Mouse (Mus musculus) midbrain, embryonic 16.5 days (tissue): ENCODE data around the gene Slc25a12. TPM values are rescaled to one million over a fixed set of nuclear protein-coding genes. Genes with fewer than 3 reads are reported as not detected.

Experiments used
- ATAC-seq: fragments of 200-750 bp; cut with Nextera tagmentation; 2 replicates; pipeline ENCODE4 v1.8.0; 2017; ENCODE audit warnings: moderate TSS enrichment
- H3K27ac ChIP-seq: fragments of 300-500 bp; sonication (generic); 2 replicates; pipeline ENCODE4 v1.5.1; 2014; ENCODE audit warnings: mild to moderate bottlenecking, low read length, mixed read lengths
- H3K27me3 ChIP-seq: fragments of 300-500 bp; sonication (generic); 2 replicates; pipeline ENCODE4 v1.6.1; 2014; ENCODE audit warnings: low read depth, low read length, mixed read lengths; ENCODE audit not compliant: control insufficient read depth, insufficient read depth
- H3K36me3 ChIP-seq: fragments of 300-500 bp; sonication (generic); 2 replicates; pipeline ENCODE4 v1.6.1; 2014; ENCODE audit warnings: mild to moderate bottlenecking, low read length, moderate library complexity, mixed read lengths; ENCODE audit not compliant: control insufficient read depth, insufficient read depth
- H3K4me1 ChIP-seq: fragments of 300-500 bp; sonication (generic); 2 replicates; pipeline ENCODE4 v1.6.1; 2014; ENCODE audit warnings: mild to moderate bottlenecking, low read length, mixed read lengths; ENCODE audit not compliant: control insufficient read depth, insufficient read depth
- H3K4me2 ChIP-seq: fragments of 300-500 bp; sonication (generic); 2 replicates; pipeline ENCODE4 v1.6.1; 2014; ENCODE audit warnings: mild to moderate bottlenecking, low read length, mixed read lengths
- H3K4me3 ChIP-seq: fragments of 300-500 bp; sonication (generic); 2 replicates; pipeline ENCODE4 v1.5.1; 2014; ENCODE audit warnings: low read depth, mild to moderate bottlenecking, low read length, moderate library complexity, mixed read lengths
- H3K9ac ChIP-seq: fragments of 300-500 bp; sonication (generic); 2 replicates; pipeline ENCODE4 v1.6.1; 2014; ENCODE audit warnings: low read depth, low read length, mixed read lengths
- H3K9me3 ChIP-seq: fragments of 300-500 bp; sonication (generic); replicated peaks from 2 replicates; pipeline ENCODE4 v1.6.1; 2014; ENCODE audit warnings: mild to moderate bottlenecking, low read length, mixed read lengths; ENCODE audit not compliant: control insufficient read depth, poor library complexity, severe bottlenecking
- WGBS: fragments of 180-500 bp; shearing (Covaris S2); extraction: QIAGEN DNeasy Blood & Tissue Kit; methylation state at CpG from one replicate; pipeline ENCODE4 v1.1.7; 2014; 5-methylcytosine and 5-hydroxymethylcytosine counted together
- polyA plus RNA-seq: library from polyadenylated mRNA; unstranded; fragments of >200 nt; fragmentation: Nextera tagmentation; extraction: Ambion mirVana; gene quantifications from 2 replicates; pipeline ENCODE4 v1.2.1, GENCODE M21; 2015

Slc25a12 gene
- polyA plus RNA-seq, 1 experiment from 2014 or later: 114 TPM

- no peak overlapping the region for H3K27ac ChIP-seq
- no peaks in the 10 kb centered on the region for H3K27me3 ChIP-seq
- H3K4me2 ChIP-seq: no peak overlapping the region
- 63% methylated on average over 10 of the region's 10 CpGs for WGBS
- no peak for ATAC-seq
- H3K36me3 ChIP-seq: 0 out of 2 replicates have a peak, but pooled peaks cover 3% of the 10 kb centered on the region
- no peak overlapping the region for H3K9ac ChIP-seq
- H3K4me1 ChIP-seq: 0 out of 2 replicates have a peak, but pooled peaks cover 4% of the 10 kb centered on the region
- H3K4me3 ChIP-seq: no peak overlapping the region
- no peaks in the 10 kb centered on the region for H3K9me3 ChIP-seq
These were observed 14.1 kb downstream of the Slc25a12 start for GRCm38 (mm10) chr2:71353306-71354054.

- H3K36me3 ChIP-seq: no peaks in the 10 kb centered on the region
- H3K27ac ChIP-seq: no peak overlapping the region
- H3K4me3 ChIP-seq: no peak overlapping the region
- H3K27me3 ChIP-seq: no peaks in the 10 kb centered on the region
- no peak for ATAC-seq
- H3K9ac ChIP-seq: no peak overlapping the region
- H3K4me2 ChIP-seq: no peak overlapping the region
- H3K9me3 ChIP-seq: no peaks in the 10 kb centered on the region
- 91% methylated on average over 3 of the region's 3 CpGs for WGBS
- H3K4me1 ChIP-seq: 0 out of 2 replicates have a peak, but pooled peaks cover 4% of the 10 kb centered on the region
These were observed 15.9 kb downstream of the Slc25a12 start for GRCm38 (mm10) chr2:71351727-71351987.

GRCm38 (mm10) chr2:71350904-71351726, 16.4 kb downstream of the Slc25a12 start:
- H3K9me3 ChIP-seq: no peaks in the 10 kb centered on the region
- 0 out of 2 replicates have a peak, but pooled peaks cover 4% of the 10 kb centered on the region for H3K4me1 ChIP-seq
- H3K27me3 ChIP-seq: no peaks in the 10 kb centered on the region
- no peak overlapping the region for H3K27ac ChIP-seq
- WGBS: 90% methylated on average over 11 of the region's 11 CpGs
- ATAC-seq: no peak
- no peak overlapping the region for H3K4me3 ChIP-seq
- no peak overlapping the region for H3K4me2 ChIP-seq
- no peak overlapping the region for H3K9ac ChIP-seq
- H3K36me3 ChIP-seq: no peaks in the 10 kb centered on the region

GRCm38 (mm10) chr2:71350181-71350580, 17.4 kb downstream of the Slc25a12 start:
- WGBS: 86% methylated on average over 7 of the region's 7 CpGs
- Histone ChIP-seq H3K27me3 (no peaks in the 10 kb centered on the region), H3K9me3 (no peaks in the 10 kb centered on the region), H3K4me1 (no peaks in the 10 kb centered on the region), H3K27ac (no peak overlapping the region), H3K9ac (no peak overlapping the region), H3K4me3 (no peak overlapping the region), H3K36me3 (no peaks in the 10 kb centered on the region), H3K4me2 (no peak overlapping the region)
- no peak for ATAC-seq

GRCm38 (mm10) chr2:71349511-71349910, 18.0 kb downstream of the Slc25a12 start:
- Histone ChIP-seq H3K4me3 (no peak overlapping the region), H3K9ac (no peak overlapping the region), H3K9me3 (no peaks in the 10 kb centered on the region), H3K27ac (no peak overlapping the region), H3K4me1 (no peaks in the 10 kb centered on the region), H3K4me2 (no peak overlapping the region), H3K36me3 (no peaks in the 10 kb centered on the region), H3K27me3 (no peaks in the 10 kb centered on the region)
- ATAC-seq: no peak
- 88% methylated on average over 2 of the region's 2 CpGs for WGBS

GRCm38 (mm10) chr2:71347732-71348490, 19.6 kb downstream of the Slc25a12 start:
- H3K27me3 ChIP-seq: no peaks in the 10 kb centered on the region
- H3K36me3 ChIP-seq: peaks cover 8% of the 10 kb centered on the region
- H3K4me3 ChIP-seq: no peak overlapping the region
- H3K27ac ChIP-seq: no peak overlapping the region
- no peaks in the 10 kb centered on the region for H3K4me1 ChIP-seq
- ATAC-seq: no peak
- H3K9me3 ChIP-seq: no peaks in the 10 kb centered on the region; the same call in 1 of the 2 replicates
- no peak overlapping the region for H3K4me2 ChIP-seq
- no peak overlapping the region for H3K9ac ChIP-seq
- 94% methylated on average over 20 of the region's 20 CpGs for WGBS

- no peak overlapping the region for H3K9ac ChIP-seq
- WGBS: 97% methylated on average over 10 of the region's 10 CpGs
- H3K4me2 ChIP-seq: no peak overlapping the region
- H3K4me3 ChIP-seq: no peak overlapping the region
- H3K27me3 ChIP-seq: no peaks in the 10 kb centered on the region
- ATAC-seq: no peak
- no peaks in the 10 kb centered on the region for H3K4me1 ChIP-seq
- H3K9me3 ChIP-seq: no peaks in the 10 kb centered on the region; the same call in 1 of the 2 replicates
- H3K36me3 ChIP-seq: peaks cover 8% of the 10 kb centered on the region
- H3K27ac ChIP-seq: no peak overlapping the region
These were observed 20.4 kb downstream of the Slc25a12 start for GRCm38 (mm10) chr2:71347160-71347559.

- Histone ChIP-seq H3K4me1 (no peaks in the 10 kb centered on the region), H3K27ac (no peak overlapping the region), H3K4me3 (no peak overlapping the region), H3K4me2 (no peak overlapping the region), H3K9me3 (no peaks in the 10 kb centered on the region; the same call in 1 of the 2 replicates), H3K36me3 (peaks cover 8% of the 10 kb centered on the region), H3K27me3 (no peaks in the 10 kb centered on the region), H3K9ac (no peak overlapping the region)
- WGBS: 95% methylated on average over 10 of the region's 10 CpGs
- ATAC-seq: no peak
These were observed 23.5 kb downstream of the Slc25a12 start for GRCm38 (mm10) chr2:71343884-71344640.
